Mouse (Mus musculus): ENCODE results near the gene Pik3r2.
A peak's percentile ranks its signal among the peaks of the same experiment; 100 is the strongest.

Gene Pik3r2

DNA sequence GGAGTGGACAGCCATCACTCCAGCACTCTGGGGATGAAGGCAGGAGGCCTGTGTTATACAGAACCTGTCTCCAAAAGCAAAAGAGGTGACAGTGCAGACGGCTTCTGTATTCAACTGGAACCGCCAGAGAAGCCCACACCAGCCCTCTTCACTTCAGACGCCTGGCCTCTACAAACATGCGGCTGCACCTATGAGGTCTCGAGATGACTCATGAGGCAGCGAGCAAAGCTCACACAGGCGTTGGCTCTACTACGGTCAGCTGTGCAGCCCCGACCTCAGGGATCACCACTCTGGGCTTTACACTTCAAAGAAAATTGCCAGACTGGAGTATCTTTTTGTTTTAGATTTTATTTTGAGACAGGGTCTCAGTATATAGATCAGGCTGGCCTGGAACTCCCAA lies 3.6 kb downstream of the Pik3r2 start:
- DNase-seq (ENCODE audit: low spot score), result no peak

DNA sequence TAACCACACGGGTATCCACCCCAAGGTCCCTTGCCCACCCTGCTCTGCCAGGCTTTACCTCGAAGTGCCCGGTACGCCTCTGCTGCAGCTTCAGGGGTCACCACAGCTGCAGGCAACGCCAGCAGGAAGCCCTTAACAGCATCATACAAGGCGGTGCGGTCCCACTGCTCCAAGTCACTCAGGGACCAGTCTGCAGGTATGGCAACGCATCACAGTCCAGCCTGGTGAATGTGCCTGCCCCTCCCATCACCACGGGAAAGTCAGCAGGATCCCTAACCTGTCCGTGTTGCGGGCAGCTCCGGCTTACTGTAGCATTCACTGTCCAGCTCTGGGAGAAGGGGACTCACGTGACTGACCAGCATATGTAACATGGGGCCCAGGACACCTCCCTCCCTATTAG lies 4.4 kb downstream of the Pik3r2 start:
- DNase-seq (ENCODE audit: low spot score), result no peak

- no peak for DNase-seq (ENCODE audit: low spot score)
These were observed 5.3 kb downstream of the Pik3r2 start for GRCm38 (mm10) chr8:70771217-70771616.

- DNase-seq (ENCODE audit: low spot score), result no peak
These were observed 5.8 kb downstream of the Pik3r2 start for GRCm38 (mm10) chr8:70770748-70771147.

- DNase-seq (ENCODE audit: low spot score), result no peak
These were observed 6.7 kb downstream of the Pik3r2 start for GRCm38 (mm10) chr8:70769858-70770257.

GRCm38 (mm10) chr8:70769359-70769758 lies 7.2 kb downstream of the Pik3r2 start:
- DNase-seq (ENCODE audit: low spot score), result peak; percentile 94

DNA sequence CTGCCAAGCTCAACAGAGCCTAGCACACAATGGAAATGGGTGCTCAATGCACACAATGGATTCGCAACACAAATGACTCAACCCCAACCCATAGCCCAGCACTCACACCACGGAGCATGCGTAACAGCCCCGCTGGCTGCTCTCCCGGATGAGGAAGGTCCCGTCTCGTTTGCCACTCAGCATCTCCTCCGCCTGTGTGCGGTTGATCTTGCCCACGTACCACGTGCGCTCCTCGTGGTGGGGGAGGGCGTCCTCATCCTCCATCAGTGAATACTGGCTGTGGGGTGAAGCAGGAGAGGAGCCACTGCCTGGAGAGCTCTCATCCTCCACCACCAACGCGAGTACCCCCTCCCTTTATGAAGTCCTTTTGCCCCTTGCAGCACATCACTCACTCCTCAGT lies 7.6 kb downstream of the Pik3r2 start:
- no peak for DNase-seq (ENCODE audit: low spot score)

GRCm38 (mm10) chr8:70768231-70768776 lies 8.2 kb downstream of the Pik3r2 start:
- no peak for DNase-seq (ENCODE audit: low spot score)

GRCm38 (mm10) chr8:70767503-70767902 lies 9.0 kb downstream of the Pik3r2 start:
- peak; percentile 41 for DNase-seq (ENCODE audit: low spot score)

DNA sequence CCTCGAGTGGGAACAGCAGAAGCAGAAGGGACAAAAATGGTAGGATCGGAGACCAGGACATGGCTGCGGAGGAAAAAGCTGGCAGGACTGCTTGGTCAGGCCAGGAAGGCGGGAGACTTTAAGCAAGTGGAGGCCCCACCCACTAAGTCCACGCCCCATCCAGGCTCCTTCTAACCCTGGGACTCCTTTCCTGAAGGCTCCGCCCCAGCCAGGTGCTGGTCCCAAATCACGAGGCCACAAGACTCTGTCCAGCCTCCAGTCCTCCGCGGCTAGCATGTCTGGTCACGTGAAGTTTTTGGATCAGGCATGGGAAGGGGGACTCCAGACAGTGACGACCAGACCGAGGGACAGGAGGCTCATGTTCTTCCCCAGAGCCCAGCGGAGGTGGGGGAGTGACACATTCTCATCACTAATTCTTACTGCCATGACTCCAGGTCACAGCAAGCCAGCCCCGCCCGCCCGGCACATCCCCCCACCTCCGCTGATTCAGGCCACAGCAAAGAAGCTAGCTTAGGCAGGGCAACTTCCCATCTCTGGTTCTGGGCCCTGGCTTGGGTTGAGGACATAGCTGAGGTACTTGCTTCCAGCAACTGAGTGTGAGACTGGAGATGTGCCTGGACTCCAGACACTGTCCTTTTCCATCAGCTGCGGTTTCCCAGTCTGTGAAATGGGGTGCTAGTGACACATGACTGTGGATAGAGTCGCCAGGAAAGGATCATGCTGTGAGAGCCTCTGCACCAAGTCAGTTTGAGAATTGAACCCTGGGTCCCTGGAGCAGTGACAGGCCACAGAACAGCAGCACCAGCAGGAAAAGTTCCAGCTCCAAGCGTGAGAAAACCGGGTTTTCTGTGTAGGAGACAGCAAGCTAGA lies 9.7 kb downstream of the Pik3r2 start:
- peak; percentile 78 for DNase-seq (ENCODE audit: low spot score)

GRCm38 (mm10) chr8:70765838-70766570 lies 10.5 kb downstream of the Pik3r2 start:
- peak; percentile 28 for DNase-seq (ENCODE audit: low spot score)

DNA sequence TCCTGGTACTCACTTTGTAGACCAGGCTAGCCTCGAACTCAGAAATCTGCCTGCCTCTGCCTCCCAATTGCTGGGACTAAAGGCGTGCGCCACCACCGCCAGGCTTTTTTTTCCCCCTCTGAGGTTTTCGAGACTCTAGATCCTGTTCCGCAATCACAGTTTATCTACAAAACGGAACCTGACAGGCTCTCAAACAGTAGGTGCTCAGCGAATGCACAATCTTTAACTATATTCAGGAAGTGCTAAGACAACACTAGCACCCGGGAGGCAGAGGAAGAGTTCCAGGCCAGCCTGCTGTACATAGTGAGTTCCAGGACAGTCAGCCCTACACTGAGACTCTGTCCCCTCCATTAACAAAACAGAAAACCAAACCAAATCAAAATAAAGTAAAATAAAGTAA lies 11.2 kb downstream of the Pik3r2 start:
- DNase-seq (ENCODE audit: low spot score), result no peak

DNA sequence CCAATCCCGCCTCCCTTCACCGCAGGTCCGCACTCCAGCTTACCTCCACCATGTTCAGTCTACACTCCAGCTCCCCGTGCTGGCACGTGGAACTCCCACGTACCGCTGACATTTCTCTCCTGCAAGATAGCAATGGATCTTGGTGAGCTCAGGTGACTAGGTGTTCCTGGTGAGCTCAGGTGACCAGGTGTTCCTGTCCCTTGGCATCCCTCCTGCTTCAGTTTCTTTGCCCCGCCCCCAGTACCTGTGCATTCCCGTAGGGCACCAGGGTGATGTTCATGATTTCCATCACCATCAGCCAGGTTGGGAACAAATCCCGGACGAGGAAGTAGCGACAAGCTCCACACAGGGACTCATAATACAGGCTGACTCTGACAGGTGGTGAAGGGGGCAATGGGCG lies 11.8 kb downstream of the Pik3r2 start:
- DNase-seq (ENCODE audit: low spot score), result no peak

GRCm38 (mm10) chr8:70764026-70764425 lies 12.5 kb downstream of the Pik3r2 start:
- no peak for DNase-seq (ENCODE audit: low spot score)

DNA sequence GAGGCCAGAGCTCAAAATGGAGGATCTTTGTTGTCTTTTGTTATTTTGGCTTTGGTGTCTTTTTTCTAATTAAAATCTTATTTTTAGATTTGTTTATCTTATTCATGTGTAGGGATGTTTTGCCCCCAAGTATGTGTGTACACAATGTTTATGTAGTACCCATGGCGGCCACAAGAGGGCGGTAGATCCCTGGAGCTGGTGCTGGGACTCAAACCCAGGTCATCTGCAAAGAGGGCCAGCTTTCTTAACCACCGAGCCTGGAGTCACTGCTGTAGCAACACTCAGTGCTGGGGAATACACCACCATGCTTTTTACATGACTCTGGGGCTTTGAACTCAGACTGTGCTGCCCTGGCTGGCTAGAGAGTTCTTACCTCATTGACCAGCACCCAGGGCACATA lies 13.2 kb downstream of the Pik3r2 start:
- peak; percentile 48 for DNase-seq (ENCODE audit: low spot score)

DNA sequence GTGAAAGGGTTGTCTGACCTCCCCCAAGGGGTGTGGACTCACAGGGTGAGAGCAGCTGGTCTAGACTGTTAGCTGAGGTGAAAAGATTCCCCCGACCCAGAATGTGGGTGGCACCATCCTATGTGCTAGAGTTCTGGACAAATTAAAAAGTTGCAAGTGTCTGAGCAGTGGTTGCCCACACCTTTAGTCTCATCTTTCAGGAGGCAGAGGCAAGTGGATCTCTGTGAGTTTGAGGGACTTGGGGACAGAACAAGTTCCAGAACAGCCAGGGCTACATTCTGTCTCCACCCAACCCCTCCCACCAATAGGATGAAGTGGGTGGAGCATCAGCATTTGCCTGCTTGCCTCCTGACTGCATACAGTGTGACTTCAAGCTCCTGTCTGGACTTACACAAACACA lies 14.4 kb downstream of the Pik3r2 start:
- DNase-seq (ENCODE audit: low spot score), result no peak

DNA sequence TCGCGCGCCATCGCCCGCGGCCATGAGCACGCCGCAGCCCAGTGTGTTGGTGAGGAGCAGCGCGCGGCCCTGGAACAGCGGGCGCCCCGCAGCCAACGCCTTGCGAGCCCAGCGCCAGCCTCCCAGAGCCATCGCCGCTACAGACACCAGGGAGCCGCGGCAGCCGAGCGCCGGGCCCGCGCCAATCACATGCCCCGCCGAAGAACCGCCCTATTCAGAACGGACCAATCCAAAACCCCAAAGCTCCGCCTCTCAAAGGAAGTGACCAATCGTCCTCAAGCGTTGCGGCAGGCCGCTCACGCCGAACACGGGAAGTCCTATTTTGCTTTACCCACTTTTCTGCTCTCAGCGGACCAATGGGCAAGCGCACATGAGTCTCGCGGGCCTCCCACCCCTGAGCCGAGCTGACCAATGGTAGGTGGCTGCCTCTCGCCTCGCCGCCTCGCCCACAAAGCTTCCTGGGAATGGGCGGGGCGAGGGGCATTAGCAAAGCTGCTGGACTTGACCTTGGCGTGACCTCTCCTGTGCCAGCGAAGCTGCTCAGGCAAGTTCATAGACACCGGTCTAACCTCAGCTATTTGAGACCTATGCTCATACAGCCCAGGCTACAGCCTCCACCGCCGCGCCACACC lies 15.6 kb downstream of the Pik3r2 start, which contains the start of gene Mpv17l2:
Gene Mpv17l2 (minus strand): TSS at position 172 of the 632 bp plus-strand sequence.
- peak; percentile 99 for DNase-seq (ENCODE audit: low spot score)

DNA sequence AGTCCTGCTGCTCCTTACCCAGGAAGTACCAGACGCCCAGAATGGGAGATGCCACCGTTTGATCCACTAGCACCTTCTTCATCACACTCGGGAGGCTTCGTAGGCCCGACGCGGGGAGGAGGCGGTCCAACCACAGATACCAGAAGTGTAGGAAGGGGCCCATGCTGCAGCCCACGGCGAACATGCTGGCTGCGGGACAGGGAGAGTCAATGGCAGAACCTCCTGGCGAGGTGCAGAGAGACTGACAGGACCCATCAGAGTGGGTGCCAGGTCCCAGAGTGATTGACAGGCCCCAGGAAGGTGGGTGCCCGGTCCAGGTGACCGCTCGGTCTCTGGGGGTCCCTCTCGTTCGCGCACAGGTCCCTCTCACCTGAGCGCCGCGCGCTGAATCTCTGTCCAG lies 16.2 kb downstream of the Pik3r2 start:
- peak; percentile 39 for DNase-seq (ENCODE audit: low spot score)

- peak; percentile 77 for DNase-seq (ENCODE audit: low spot score)
These were observed 17.6 kb downstream of the Pik3r2 start for GRCm38 (mm10) chr8:70758616-70759561.

GRCm38 (mm10) chr8:70758308-70758615 lies 18.3 kb downstream of the Pik3r2 start:
- DNase-seq (ENCODE audit: low spot score), result no peak

- peak; percentile 68 for DNase-seq (ENCODE audit: low spot score)
These were observed 18.8 kb downstream of the Pik3r2 start for GRCm38 (mm10) chr8:70757523-70758307.
